Mouse (Mus musculus): ENCODE data around the gene 5730480H06Rik. TPM values are rescaled to one million over a fixed set of nuclear protein-coding genes. Genes with fewer than 3 reads are reported as not detected.

5730480H06Rik gene
- polyA plus RNA-seq, 1 experiment from 2014 or later: 35.3 TPM

- 94% methylated on average over 3 of the region's 3 CpGs for WGBS
- no peak for ATAC-seq (replicated peaks; ENCODE audit: insufficient number of reproducible peaks, low FRiP score, low TSS enrichment, low read depth)
- Histone ChIP-seq H3K9ac (replicated peaks; ENCODE audit: low read length) (no peak overlapping the region), H3K27me3 (ENCODE audit: control insufficient read depth, insufficient read depth, low read length) (no peaks in the 10 kb centered on the region), H3K9me3 (replicated peaks; ENCODE audit: control insufficient read depth, low read length) (no peaks in the 10 kb centered on the region), H3K27ac (replicated peaks; ENCODE audit: low read depth, low read length) (no peak overlapping the region), H3K4me1 (ENCODE audit: control insufficient read depth, insufficient read depth, low read length) (no peaks in the 10 kb centered on the region), H3K4me2 (ENCODE audit: low read depth, low read length) (no peak overlapping the region), H3K36me3 (replicated peaks; ENCODE audit: control insufficient read depth, insufficient read depth, low read depth, low read length) (no peaks in the 10 kb centered on the region), H3K4me3 (ENCODE audit: low read depth, low read length) (no peak overlapping the region)
- DNase-seq (ENCODE audit: low spot score): no peak
Measured at GRCm38 (mm10) chr5:48333407-48333806, 5.7 kb downstream of the 5730480H06Rik start.

DNA sequence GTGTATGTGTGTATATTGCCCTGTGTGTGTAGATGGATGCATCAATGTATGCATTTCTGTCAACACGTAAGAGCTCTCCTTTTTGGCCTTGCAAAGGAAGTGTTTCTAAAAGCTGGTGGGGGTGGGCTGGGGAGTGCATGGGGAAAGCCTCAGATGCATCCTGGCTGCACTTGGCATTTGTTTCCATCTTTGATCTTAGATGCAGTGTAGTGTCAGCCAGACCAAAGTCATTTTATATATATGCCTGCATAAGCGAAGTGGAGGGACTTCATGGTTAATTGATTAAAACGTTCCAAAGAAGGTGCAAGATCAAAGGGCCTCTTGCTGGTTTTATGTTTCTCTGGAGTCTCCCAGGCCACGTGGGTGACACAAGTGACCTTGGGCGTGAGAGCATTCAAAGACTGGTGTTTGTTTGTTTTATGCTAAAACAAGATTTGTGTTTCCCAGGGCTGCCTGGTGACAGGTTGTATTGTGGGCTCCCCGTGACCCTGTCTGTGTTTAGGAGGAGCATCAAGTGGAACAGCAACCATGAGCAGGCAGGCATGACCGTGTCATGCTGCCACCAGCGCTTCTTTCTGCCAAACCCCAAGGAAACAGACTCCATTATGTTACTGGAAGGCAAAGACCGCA is 6.2 kb downstream of the 5730480H06Rik start:
- no peak overlapping the region for H3K27ac ChIP-seq (replicated peaks; ENCODE audit: low read depth, low read length)
- no peak overlapping the region for H3K4me3 ChIP-seq (ENCODE audit: low read depth, low read length)
- no peaks in the 10 kb centered on the region for H3K27me3 ChIP-seq (ENCODE audit: control insufficient read depth, insufficient read depth, low read length)
- 32% methylated on average over 9 of the region's 9 CpGs for WGBS
- no peaks in the 10 kb centered on the region for H3K36me3 ChIP-seq (replicated peaks; ENCODE audit: control insufficient read depth, insufficient read depth, low read depth, low read length)
- no peak overlapping the region for H3K4me2 ChIP-seq (ENCODE audit: low read depth, low read length)
- DNase-seq (ENCODE audit: low spot score) (peak; percentile 13), ATAC-seq (replicated peaks; ENCODE audit: insufficient number of reproducible peaks, low FRiP score, low TSS enrichment, low read depth) (no peak)
- H3K9me3 ChIP-seq (replicated peaks; ENCODE audit: control insufficient read depth, low read length): no peaks in the 10 kb centered on the region
- H3K4me1 ChIP-seq (ENCODE audit: control insufficient read depth, insufficient read depth, low read length): no peaks in the 10 kb centered on the region
- H3K9ac ChIP-seq (replicated peaks; ENCODE audit: low read length): no peak overlapping the region

DNA sequence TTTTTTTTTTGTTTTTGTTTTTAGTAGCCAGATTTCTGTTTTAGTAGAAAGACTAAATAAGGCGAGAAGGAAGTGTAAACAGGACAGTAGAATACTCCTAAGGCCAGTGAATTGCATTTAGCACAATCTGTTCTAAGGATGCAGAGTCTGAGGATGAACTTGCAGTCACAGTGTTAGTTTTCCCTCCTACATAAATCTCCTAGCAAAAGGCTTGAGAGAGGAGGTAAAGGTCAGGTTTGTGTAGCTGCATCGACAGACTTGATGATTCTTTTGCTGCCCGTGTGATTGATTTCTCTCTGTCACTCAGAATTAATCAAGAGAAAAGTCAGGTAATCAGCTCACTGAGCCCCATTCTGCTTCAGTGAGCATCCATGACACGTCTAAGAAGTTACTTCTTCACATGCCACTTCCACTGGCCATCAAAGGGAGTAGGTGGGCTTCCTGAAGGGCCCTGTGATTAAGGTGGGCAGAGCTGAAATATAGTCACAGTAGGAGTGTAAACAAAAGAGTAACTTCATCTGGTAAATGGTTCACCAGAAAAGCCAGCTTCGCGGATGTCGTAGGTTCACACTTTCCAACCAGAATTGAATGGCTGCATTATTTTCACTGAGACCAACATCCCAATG is 13.2 kb downstream of the 5730480H06Rik start:
- DNase-seq (ENCODE audit: low spot score) (no peak), ATAC-seq (replicated peaks; ENCODE audit: insufficient number of reproducible peaks, low FRiP score, low TSS enrichment, low read depth) (no peak)
- Histone ChIP-seq H3K36me3 (replicated peaks; ENCODE audit: control insufficient read depth, insufficient read depth, low read depth, low read length) (no peaks in the 10 kb centered on the region), H3K9me3 (replicated peaks; ENCODE audit: control insufficient read depth, low read length) (no peaks in the 10 kb centered on the region), H3K4me1 (ENCODE audit: control insufficient read depth, insufficient read depth, low read length) (no peaks in the 10 kb centered on the region), H3K27me3 (ENCODE audit: control insufficient read depth, insufficient read depth, low read length) (no peaks in the 10 kb centered on the region), H3K4me3 (ENCODE audit: low read depth, low read length) (no peak overlapping the region), H3K27ac (replicated peaks; ENCODE audit: low read depth, low read length) (no peak overlapping the region), H3K4me2 (ENCODE audit: low read depth, low read length) (no peak overlapping the region), H3K9ac (replicated peaks; ENCODE audit: low read length) (no peak overlapping the region)
- 66% methylated on average over 7 of the region's 7 CpGs for WGBS

GRCm38 (mm10) chr5:48345095-48345982 is 17.6 kb downstream of the 5730480H06Rik start:
- H3K9me3 ChIP-seq (replicated peaks; ENCODE audit: control insufficient read depth, low read length): no peaks in the 10 kb centered on the region
- no peak overlapping the region for H3K27ac ChIP-seq (replicated peaks; ENCODE audit: low read depth, low read length)
- H3K36me3 ChIP-seq (replicated peaks; ENCODE audit: control insufficient read depth, insufficient read depth, low read depth, low read length): no peaks in the 10 kb centered on the region
- no peaks in the 10 kb centered on the region for H3K4me1 ChIP-seq (ENCODE audit: control insufficient read depth, insufficient read depth, low read length)
- WGBS: 50% methylated on average over 5 of the region's 5 CpGs
- H3K27me3 ChIP-seq (ENCODE audit: control insufficient read depth, insufficient read depth, low read length): no peaks in the 10 kb centered on the region
- no peak overlapping the region for H3K4me3 ChIP-seq (ENCODE audit: low read depth, low read length)
- no peak overlapping the region for H3K4me2 ChIP-seq (ENCODE audit: low read depth, low read length)
- ATAC-seq (replicated peaks; ENCODE audit: insufficient number of reproducible peaks, low FRiP score, low TSS enrichment, low read depth): no peak
- H3K9ac ChIP-seq (replicated peaks; ENCODE audit: low read length): no peak overlapping the region
- DNase-seq (ENCODE audit: low spot score): peak; percentile 85

DNA sequence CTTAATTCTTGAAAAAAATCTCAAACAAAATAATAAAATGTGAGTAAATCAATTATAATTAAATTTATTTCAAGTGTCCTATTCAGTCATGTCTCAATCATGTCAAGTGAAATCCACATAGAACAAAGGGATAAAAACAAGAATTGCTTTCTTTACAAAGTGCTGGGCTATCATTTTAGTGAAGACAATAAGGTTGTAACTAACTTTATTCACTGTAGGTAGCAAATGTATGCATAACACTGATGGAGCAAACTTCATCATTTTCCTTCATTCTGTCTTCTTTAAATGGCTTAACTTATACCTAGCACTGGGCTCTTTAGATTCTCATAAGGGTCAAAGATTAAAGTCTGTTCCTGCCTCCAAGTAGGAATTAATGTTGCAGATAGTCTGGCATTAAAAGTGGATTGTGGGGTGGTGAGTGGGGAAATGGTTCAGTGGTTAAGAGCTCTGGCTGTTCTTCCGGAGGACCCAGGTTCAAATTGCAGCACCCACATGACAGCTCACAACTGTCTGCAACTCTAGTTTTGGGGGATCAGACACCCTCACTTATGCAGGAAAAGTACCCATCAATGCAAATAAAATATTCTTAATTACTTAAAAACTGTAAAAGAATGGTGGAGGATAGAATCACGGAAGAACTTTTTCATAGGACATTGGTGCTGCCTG is 18.4 kb downstream of the 5730480H06Rik start:
- Histone ChIP-seq H3K4me1 (ENCODE audit: control insufficient read depth, insufficient read depth, low read length) (no peaks in the 10 kb centered on the region), H3K36me3 (replicated peaks; ENCODE audit: control insufficient read depth, insufficient read depth, low read depth, low read length) (no peaks in the 10 kb centered on the region), H3K4me3 (ENCODE audit: low read depth, low read length) (no peak overlapping the region), H3K9ac (replicated peaks; ENCODE audit: low read length) (no peak overlapping the region), H3K27me3 (ENCODE audit: control insufficient read depth, insufficient read depth, low read length) (no peaks in the 10 kb centered on the region), H3K27ac (replicated peaks; ENCODE audit: low read depth, low read length) (no peak overlapping the region), H3K9me3 (replicated peaks; ENCODE audit: control insufficient read depth, low read length) (no peaks in the 10 kb centered on the region), H3K4me2 (ENCODE audit: low read depth, low read length) (no peak overlapping the region)
- ATAC-seq (replicated peaks; ENCODE audit: insufficient number of reproducible peaks, low FRiP score, low TSS enrichment, low read depth): no peak
- DNase-seq (ENCODE audit: low spot score): no peak
- WGBS: 86% methylated on average over 2 of the region's 2 CpGs

- DNase-seq (ENCODE audit: low spot score): no peak
- no peaks in the 10 kb centered on the region for H3K4me1 ChIP-seq (ENCODE audit: control insufficient read depth, insufficient read depth, low read length)
- H3K36me3 ChIP-seq (replicated peaks; ENCODE audit: control insufficient read depth, insufficient read depth, low read depth, low read length): no peaks in the 10 kb centered on the region
- H3K4me3 ChIP-seq (ENCODE audit: low read depth, low read length): no peak overlapping the region
- ATAC-seq (replicated peaks; ENCODE audit: insufficient number of reproducible peaks, low FRiP score, low TSS enrichment, low read depth): no peak
- H3K9me3 ChIP-seq (replicated peaks; ENCODE audit: control insufficient read depth, low read length): no peaks in the 10 kb centered on the region
- 85% methylated on average over 1 of the region's 1 CpGs for WGBS
- H3K27ac ChIP-seq (replicated peaks; ENCODE audit: low read depth, low read length): no peak overlapping the region
- no peaks in the 10 kb centered on the region for H3K27me3 ChIP-seq (ENCODE audit: control insufficient read depth, insufficient read depth, low read length)
- H3K9ac ChIP-seq (replicated peaks; ENCODE audit: low read length): no peak overlapping the region
- H3K4me2 ChIP-seq (ENCODE audit: low read depth, low read length): no peak overlapping the region
Measured at GRCm38 (mm10) chr5:48349309-48349708, 21.6 kb downstream of the 5730480H06Rik start.

GRCm38 (mm10) chr5:48371890-48372766 is 44.4 kb downstream of the 5730480H06Rik start:
- DNase-seq (ENCODE audit: low spot score) (peak; percentile 98), ATAC-seq (replicated peaks; ENCODE audit: insufficient number of reproducible peaks, low FRiP score, low TSS enrichment, low read depth) (peak; percentile 99)
- Histone ChIP-seq H3K4me3 (ENCODE audit: low read depth, low read length) (peak overlapping the region; percentile 84), H3K4me2 (ENCODE audit: low read depth, low read length) (peak overlapping the region; percentile 44), H3K36me3 (replicated peaks; ENCODE audit: control insufficient read depth, insufficient read depth, low read depth, low read length) (no peaks in the 10 kb centered on the region), H3K4me1 (ENCODE audit: control insufficient read depth, insufficient read depth, low read length) (no peaks in the 10 kb centered on the region; the same call in 1 of the 2 replicates), H3K9ac (replicated peaks; ENCODE audit: low read length) (peak overlapping the region; percentile 83), H3K9me3 (replicated peaks; ENCODE audit: control insufficient read depth, low read length) (no peaks in the 10 kb centered on the region), H3K27me3 (ENCODE audit: control insufficient read depth, insufficient read depth, low read length) (no peaks in the 10 kb centered on the region), H3K27ac (replicated peaks; ENCODE audit: low read depth, low read length) (no peak overlapping the region; the same call in 1 of the 2 replicates)
- under 1% methylated on average over 44 of the region's 44 CpGs for WGBS

Measured in embryonic facial prominence, embryonic 11.5 days (tissue).